ENCODE assay signal across 8 mouse cellular contexts in genomic region chr13:15741771-15742170, GRCm38 (mm10).
DNase-seq lines count a peak whose midpoint lies in the region; ATAC-seq and TF ChIP-seq lines count a peak whose summit lies in the region.

No protein-coding gene starts in this region.

- 0 out of 2 replicates have a peak, but pooled peaks cover 4% of the 10 kb centered on the region for H3K4me1 ChIP-seq in intestine, embryonic 15.5 days (replicated peaks)
- H3K4me1 ChIP-seq in neural tube, embryonic 15.5 days: peaks cover 3% of the 10 kb centered on the region; the same call in 1 of the 2 replicates

- H3K9me3 ChIP-seq in intestine, embryonic 15.5 days: no peaks in the 10 kb centered on the region
- no peaks in the 10 kb centered on the region for H3K9me3 ChIP-seq in neural tube, embryonic 15.5 days (replicated peaks)

- TF ChIP-seq CTCF in left cerebral cortex, adult 2 months (IDR thresholded peaks at IDR 0.05): no peak

- no peak overlapping the region for H3K4me3 ChIP-seq in intestine, embryonic 15.5 days (replicated peaks)
- H3K4me3 ChIP-seq in left cerebral cortex, adult 2 months: no peak overlapping the region
- H3K4me3 ChIP-seq in neural tube, embryonic 15.5 days (replicated peaks): no peak overlapping the region

- no peak overlapping the region for H3K4me2 ChIP-seq in intestine, embryonic 15.5 days (replicated peaks)
- no peak overlapping the region for H3K4me2 ChIP-seq in neural tube, embryonic 15.5 days

- intact Hi-C loops in left cerebral cortex, adult 2 months (cut with DNase I): no loop called here

- WGBS in intestine, embryonic 15.5 days: 31% methylated on average over 1 of the region's 1 CpGs
- 42% methylated on average over 1 of the region's 1 CpGs for WGBS in neural tube, embryonic 15.5 days

- peak overlapping the region; percentile 60 for H3K27ac ChIP-seq in intestine, embryonic 15.5 days
- no peak overlapping the region for H3K27ac ChIP-seq in left cerebral cortex, adult 2 months
- no peak overlapping the region for H3K27ac ChIP-seq in neural tube, embryonic 15.5 days (replicated peaks)

- ATAC-seq in intestine, embryonic 15.5 days: peak; percentile 81
- peak; percentile 79 for ATAC-seq in neural tube, embryonic 15.5 days (ENCODE audit: low FRiP score)

- peak; percentile 78 for DNase-seq in 3134 (ENCODE audit: extremely low read depth, insufficient read length, low spot score)
- DNase-seq in adrenal gland, postnatal 10 days: peak; percentile 83
- peak; percentile 92 for DNase-seq in gastrocnemius, adult 18-20 months (ENCODE audit: low spot score)
- DNase-seq in left cerebral cortex, adult 2 months (ENCODE audit: extremely low spot score in 1 of 2, low spot score in 2 of 2): peak; percentile 35 to 44
- DNase-seq in B cell, adult 2 months: no peak
- DNase-seq in thymus, postnatal 10 days (ENCODE audit: low spot score in 2 of 2): no peak

- H3K36me3 ChIP-seq in intestine, embryonic 15.5 days: no peaks in the 10 kb centered on the region
- H3K36me3 ChIP-seq in neural tube, embryonic 15.5 days: no peaks in the 10 kb centered on the region

- H3K9ac ChIP-seq in intestine, embryonic 15.5 days: no peak overlapping the region
- H3K9ac ChIP-seq in neural tube, embryonic 15.5 days (replicated peaks): no peak overlapping the region

- no peaks in the 10 kb centered on the region for H3K27me3 ChIP-seq in intestine, embryonic 15.5 days (replicated peaks)
- H3K27me3 ChIP-seq in neural tube, embryonic 15.5 days (replicated peaks): no peaks in the 10 kb centered on the region

Comparison
In these comparisons a context has a peak if more than half of its experiments do, and no peak if none do; other contexts are left out.
1. DNase-seq: peak in 3134 (single experiment), adrenal gland, postnatal 10 days (single experiment), gastrocnemius, adult 18-20 months (single experiment) and left cerebral cortex, adult 2 months (2 of 2); none in B cell, adult 2 months (0 of 2) and thymus, postnatal 10 days (0 of 2).